Mouse (Mus musculus): ENCODE measurements around the gene Prrx2.

GRCm38 (mm10) chr2:30836238-30836990 lies 1.6 kb downstream of the Prrx2 start:
- TF ChIP-seq CTCF (IDR thresholded peaks at IDR 0.05; ENCODE audit: borderline replicate concordance, control insufficient read depth, extremely low read depth, insufficient read depth, low read length, poor library complexity), result no peak
- TF ChIP-seq POLR2A (IDR thresholded peaks at IDR 0.05; ENCODE audit: control insufficient read depth, extremely low read depth, insufficient read depth, low read length, poor library complexity), result no peak

Data from thymus, adult 2 months (tissue).